Mouse (Mus musculus): ENCODE measurements at regions not wholly inside any gene's neighbourhood (a gene's known extent, or its start where the extent isn't known, plus 50 kb on each side); places are given as distances from the start of the nearest gene placed in this dataset.
A peak's percentile ranks its signal among the peaks of the same experiment; 100 is the strongest.

- DNase-seq (ENCODE audit: low read depth, low spot score): no peak
These were observed 119.3 kb upstream of the Dab2 start for GRCm38 (mm10) chr15:6180261-6180660.

GRCm38 (mm10) chr15:6183627-6184026 lies 116.0 kb upstream of the Dab2 start:
- DNase-seq (ENCODE audit: low read depth, low spot score): no peak

- no peak for DNase-seq (ENCODE audit: low read depth, low spot score)
These were observed 107.7 kb upstream of the Dab2 start for GRCm38 (mm10) chr15:6191845-6192244.

DNA sequence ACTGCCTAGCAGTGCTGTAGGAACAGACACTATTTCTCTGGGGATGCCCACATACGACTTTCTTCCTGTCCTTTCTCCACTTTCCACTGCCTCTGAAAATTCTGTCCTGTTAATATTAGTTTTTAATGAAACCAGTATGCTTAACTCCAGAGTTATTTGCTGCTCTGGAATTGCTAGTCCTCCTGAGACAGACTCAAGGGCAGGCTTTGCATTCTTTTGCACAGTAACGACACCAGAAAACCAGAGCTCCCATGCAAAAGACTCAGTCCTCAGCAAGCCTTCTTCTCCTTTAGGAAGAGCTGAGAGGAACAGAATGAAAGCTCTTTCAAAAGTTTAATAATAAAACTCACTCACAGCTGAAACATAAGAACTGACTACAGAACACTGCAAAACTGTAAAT lies 92.3 kb upstream of the Dab2 start:
- DNase-seq (ENCODE audit: low read depth, low spot score): no peak

GRCm38 (mm10) chr15:6209301-6209700 lies 90.3 kb upstream of the Dab2 start:
- DNase-seq (ENCODE audit: low read depth, low spot score): peak; percentile 30

DNA sequence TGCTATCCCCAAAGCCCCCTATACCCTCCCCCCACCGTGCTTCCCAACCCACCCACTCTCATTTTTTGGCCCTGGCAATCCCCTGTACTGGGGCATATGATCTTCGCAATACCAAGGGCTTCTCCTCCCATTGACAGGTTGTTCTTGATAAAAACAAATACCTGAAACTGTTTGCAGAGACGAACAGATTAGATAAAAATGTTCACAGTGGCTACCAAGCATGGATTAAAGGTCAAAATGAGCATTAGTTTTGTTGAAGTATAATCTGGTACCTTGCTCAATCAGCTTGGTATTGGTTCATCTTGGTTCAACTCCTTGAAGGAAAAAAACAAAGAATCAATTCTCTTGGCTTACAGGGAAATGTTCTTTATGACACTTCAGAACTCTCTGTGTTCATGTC lies 81.5 kb upstream of the Dab2 start:
- DNase-seq (ENCODE audit: low read depth, low spot score): no peak

DNA sequence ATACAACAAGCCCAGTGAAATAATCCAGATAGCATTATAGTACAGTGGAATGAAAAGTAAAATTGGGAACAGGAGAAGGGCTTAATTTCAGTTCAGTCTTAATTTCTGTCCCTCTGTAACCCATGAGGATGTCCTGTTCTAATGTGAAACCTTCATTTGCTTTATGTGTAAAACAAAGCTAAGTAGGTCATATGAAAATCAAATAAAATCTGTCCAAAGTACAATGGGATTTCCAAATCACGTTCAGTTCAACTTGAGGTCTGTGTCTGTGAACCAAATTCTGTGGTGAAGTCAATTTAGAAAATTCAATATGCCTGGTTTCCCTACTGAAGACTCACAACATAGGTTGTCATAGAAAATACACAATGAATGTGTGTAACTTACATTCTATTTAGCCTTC lies 74.4 kb upstream of the Dab2 start:
- no peak for DNase-seq (ENCODE audit: low read depth, low spot score)

DNA sequence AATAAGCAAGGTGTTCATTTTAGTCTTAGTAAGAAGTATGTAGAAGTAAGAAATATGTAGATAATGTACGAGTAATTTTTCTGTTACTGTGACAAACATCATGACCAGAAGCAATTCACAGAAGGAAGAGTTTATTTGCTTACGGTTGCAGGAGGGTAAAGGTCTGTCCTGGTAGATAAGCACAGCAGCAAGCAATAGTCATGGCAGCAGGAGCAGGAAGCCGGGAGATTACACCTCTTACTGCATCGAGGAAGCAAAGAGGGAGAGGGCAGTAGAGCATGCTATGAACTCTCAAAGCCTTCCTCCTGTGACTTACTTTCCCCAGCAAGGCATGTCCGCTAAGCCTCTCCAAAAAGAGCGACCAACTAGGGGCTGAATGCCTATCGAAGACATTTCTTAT lies 69.0 kb upstream of the Dab2 start:
- no peak for DNase-seq (ENCODE audit: low read depth, low spot score)

- no peak for DNase-seq (ENCODE audit: low read depth, low spot score)
These were observed 68.1 kb upstream of the Dab2 start for GRCm38 (mm10) chr15:6231308-6232103.

DNA sequence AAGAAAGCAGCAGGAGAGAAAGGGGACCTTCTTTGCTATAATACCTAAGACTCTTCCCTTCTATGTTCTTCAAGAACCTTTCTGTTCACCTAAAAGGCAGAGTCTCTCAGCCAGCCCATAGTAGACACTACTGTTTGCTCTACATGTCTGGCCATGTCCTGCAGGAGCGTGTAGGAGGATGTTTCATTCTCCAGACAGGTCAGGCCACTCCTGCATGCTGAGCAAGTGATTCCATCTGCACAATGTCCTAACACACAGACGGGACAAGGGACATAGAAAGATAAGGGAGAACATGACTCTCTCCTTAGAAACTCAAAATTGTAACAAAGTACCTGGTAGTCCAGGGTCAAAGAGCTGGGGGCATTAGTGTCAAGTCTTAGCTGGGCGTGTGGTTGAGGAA lies 66.0 kb upstream of the Dab2 start:
- no peak for DNase-seq (ENCODE audit: low read depth, low spot score)

DNA sequence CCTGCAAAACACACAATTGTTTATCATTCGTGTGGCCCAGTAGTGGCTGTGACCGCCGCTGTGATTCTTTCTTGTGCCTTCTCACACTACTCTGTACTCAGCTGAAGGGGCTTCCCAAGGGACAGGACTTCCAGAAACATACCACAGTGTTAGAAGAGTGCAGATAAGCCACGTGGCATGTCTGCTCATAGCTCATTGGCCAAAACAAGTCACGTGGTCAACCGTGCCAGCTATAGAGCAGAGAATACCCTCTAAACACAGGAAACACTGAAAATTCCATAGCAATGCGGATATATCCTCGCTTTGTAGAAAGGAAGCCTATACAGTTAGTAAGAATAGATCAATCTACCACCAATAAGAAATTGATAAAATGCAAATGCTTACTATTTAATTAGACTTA lies 63.0 kb upstream of the Dab2 start:
- no peak for DNase-seq (ENCODE audit: low read depth, low spot score)

GRCm38 (mm10) chr15:6237726-6238125 lies 61.9 kb upstream of the Dab2 start:
- no peak for DNase-seq (ENCODE audit: low read depth, low spot score)

GRCm38 (mm10) chr15:6238133-6238532 lies 61.5 kb upstream of the Dab2 start:
- DNase-seq (ENCODE audit: low read depth, low spot score): peak; percentile 2

DNA sequence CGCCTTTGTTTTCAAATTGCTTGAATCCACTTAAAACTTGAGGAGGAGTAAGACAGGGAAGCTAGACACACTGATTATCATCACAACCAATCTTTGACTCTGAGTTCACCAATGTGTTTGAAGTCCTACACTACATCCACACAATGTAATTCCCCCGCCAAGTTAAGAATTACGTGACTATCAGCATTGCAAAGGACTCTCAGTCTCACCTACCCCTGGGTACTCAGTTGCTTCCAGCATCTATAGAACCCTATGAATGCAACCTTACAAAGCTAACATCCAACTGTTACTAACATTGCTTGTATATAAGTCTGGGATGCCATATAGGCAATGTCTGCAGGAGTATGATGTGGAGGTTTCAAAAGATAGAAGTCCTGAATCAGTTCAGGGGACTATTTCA lies 60.8 kb upstream of the Dab2 start:
- no peak for DNase-seq (ENCODE audit: low read depth, low spot score)

DNA sequence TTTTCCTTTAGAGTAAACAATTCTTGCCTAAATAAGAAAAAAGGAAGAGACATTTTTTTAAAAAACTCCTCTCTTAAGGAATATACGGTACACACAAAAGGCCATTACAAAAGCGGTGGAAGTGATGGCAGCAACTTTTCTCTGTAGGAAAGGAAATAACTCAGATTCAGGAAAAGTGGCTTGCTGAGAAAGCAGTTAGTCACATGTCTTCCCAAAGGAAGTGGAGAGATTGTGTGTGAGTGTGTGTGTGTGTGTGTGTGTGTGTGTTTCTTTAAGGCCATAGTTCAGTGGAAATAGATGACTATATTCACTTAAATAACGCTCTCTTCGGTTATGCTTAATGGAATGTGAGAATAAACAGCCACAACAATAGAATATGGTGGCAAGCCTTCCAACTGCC lies 57.5 kb upstream of the Dab2 start:
- no peak for DNase-seq (ENCODE audit: low read depth, low spot score)

DNA sequence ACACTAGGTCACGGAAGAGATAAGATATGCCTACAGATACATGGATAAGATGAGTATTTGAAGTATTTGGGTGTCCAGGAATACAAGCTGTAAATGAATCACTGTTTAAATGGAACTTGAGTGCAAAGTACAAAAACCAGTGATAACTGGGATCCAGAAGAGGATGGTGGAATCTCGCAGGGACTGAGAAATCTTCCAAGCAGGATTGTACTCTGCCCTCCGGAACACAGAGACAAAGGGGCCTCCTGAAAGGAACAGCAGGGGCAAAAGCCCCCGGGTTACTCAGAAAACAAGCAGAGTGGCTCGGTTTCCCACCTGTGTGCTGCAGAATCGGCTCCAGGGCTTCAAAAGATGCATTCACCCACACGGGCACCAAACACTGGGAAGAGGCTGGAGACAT lies 55.2 kb upstream of the Dab2 start:
- DNase-seq (ENCODE audit: low read depth, low spot score): no peak

GRCm38 (mm10) chr15:6245950-6246894 lies 53.4 kb upstream of the Dab2 start:
- no peak for DNase-seq (ENCODE audit: low read depth, low spot score)

DNA sequence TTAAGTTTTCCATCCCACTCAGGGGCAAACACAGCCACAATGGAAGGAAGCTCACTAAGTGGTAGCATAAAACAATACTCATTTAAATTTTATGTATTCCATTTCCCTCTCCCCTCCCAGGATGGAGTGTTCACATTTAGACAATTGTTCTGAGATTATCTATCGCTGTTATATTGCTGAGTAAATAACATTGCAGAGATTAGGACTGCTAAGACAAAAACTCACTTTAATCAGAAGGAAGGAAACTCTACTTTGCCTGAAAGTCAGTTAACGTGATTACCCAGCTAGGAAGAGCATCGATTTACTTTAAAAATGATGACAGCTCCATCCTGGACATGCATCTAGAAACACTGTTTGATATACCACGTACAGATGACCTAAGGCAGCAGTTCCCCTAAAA lies 51.1 kb upstream of the Dab2 start:
- no peak for DNase-seq (ENCODE audit: low read depth, low spot score)
